Mouse (Mus musculus) ES-E14 (cell line): Measurements from ENCODE around the gene Slc10a7. TPM values are rescaled to one million over a fixed set of nuclear protein-coding genes. Genes with fewer than 3 reads are reported as not detected.

Experiments
- DNase-seq: peaks from one replicate; pipeline ENCODE4 v3.0.0-alpha.2; 2013; ENCODE audit warnings: low read depth, low spot score
- H3K27ac ChIP-seq: 2 replicates; pipeline ENCODE4 v1.5.1; 2012; ENCODE audit warnings: low read depth, mild to moderate bottlenecking, low read length, moderate library complexity, mixed read lengths; ENCODE audit not compliant: poor library complexity, insufficient read depth, severe bottlenecking
- H3K36me3 ChIP-seq: 2 replicates; pipeline ENCODE4 v1.6.1; 2012; ENCODE audit warnings: mild to moderate bottlenecking, low read length, moderate library complexity, mixed read lengths; ENCODE audit not compliant: control insufficient read depth, poor library complexity, insufficient read depth, severe bottlenecking
- H3K4me1 ChIP-seq, 2 experiments: fragments of 150-350 bp in 1 of 2; sonication (generic) in 1 of 2; 2 replicates each; pipeline ENCODE4 v1.6.1; 2012; ENCODE audit warnings: low read length in 2 of 2, mild to moderate bottlenecking in 1 of 2, mixed read lengths in 1 of 2; ENCODE audit not compliant: control insufficient read depth in 2 of 2, insufficient read depth in 2 of 2, poor library complexity in 1 of 2
- H3K4me3 ChIP-seq, 2 experiments: fragments of 150-350 bp in 1 of 2; sonication (generic) in 1 of 2; 2 replicates each; pipeline ENCODE4 v1.5.1; 2012; ENCODE audit warnings: low read length in 2 of 2, low read depth in 1 of 2, mild to moderate bottlenecking in 1 of 2, mixed read lengths in 1 of 2; ENCODE audit not compliant: insufficient read depth in 1 of 2, poor library complexity in 1 of 2, severe bottlenecking in 1 of 2
- H3K9ac ChIP-seq: 2 replicates; pipeline ENCODE4 v1.6.1; 2012; ENCODE audit warnings: low read depth, mild to moderate bottlenecking, low read length, mixed read lengths; ENCODE audit not compliant: poor library complexity, insufficient read depth, severe bottlenecking
- H3K9me3 ChIP-seq: fragments of 150-350 bp; sonication (generic); 2 replicates; pipeline ENCODE4 v1.6.1; 2012; ENCODE audit warnings: low read depth, mild to moderate bottlenecking, low read length; ENCODE audit not compliant: control insufficient read depth, insufficient read depth
- CHD2 ChIP-seq: IDR thresholded peaks from 2 replicates; pipeline ENCODE4 v1.6.1; 2014; ENCODE audit warnings: mild to moderate bottlenecking, low read depth, low read length, inconsistent platforms
- HCFC1 ChIP-seq: IDR thresholded peaks from 2 replicates; pipeline ENCODE4 v1.6.1; 2012; ENCODE audit warnings: low read length, inconsistent platforms, borderline replicate concordance; ENCODE audit not compliant: insufficient read depth
- MAFK ChIP-seq: IDR thresholded peaks from 2 replicates; pipeline ENCODE4 v1.6.1; 2014; ENCODE audit warnings: mild to moderate bottlenecking, low read depth, low read length, inconsistent platforms; ENCODE audit not compliant: insufficient read depth
- ZC3H11A ChIP-seq: IDR thresholded peaks from 2 replicates; pipeline ENCODE4 v1.6.1; 2012; ENCODE audit warnings: low read depth, mild to moderate bottlenecking, inconsistent platforms, low read length, borderline replicate concordance
- ZNF384 ChIP-seq: IDR thresholded peaks from 2 replicates; pipeline ENCODE4 v1.6.1; 2012; ENCODE audit warnings: low read depth, low read length, inconsistent platforms
- in situ Hi-C, 2 experiments: fragments of 600-800 bp; cut with MboI; formaldehyde crosslinking; loops; one replicate each; pipeline ENCODE4 v1.15.1; 2025; ENCODE audit warnings: low sequenced_read_pairs in 2 of 2, inconsistent platforms in 1 of 2; ENCODE audit not compliant: unreplicated experiment in 2 of 2
- total RNA-seq: library from RNA; depleted of rRNA; stranded (reverse); fragments of 300-350 nt; gene quantifications from 2 replicates; pipeline ENCODE4 v1.2.3, GENCODE M21; 2012

Gene Slc10a7
- total RNA-seq, 1 experiment = 30.5 TPM

- no peak overlapping the region for H3K4me3 ChIP-seq
- in situ Hi-C loops = no loop called here
- H3K36me3 ChIP-seq = no peaks in the 10 kb centered on the region; the same call in 1 of the 2 replicates
- H3K4me1 ChIP-seq = peaks cover 14 to 18% of the 10 kb centered on the region in 2 experiments
- H3K9ac ChIP-seq = no peak overlapping the region
- peak; percentile 43 for DNase-seq
- no peaks in the 10 kb centered on the region for H3K9me3 ChIP-seq
- peak overlapping the region; percentile 22; the same call in 1 of the 2 replicates for H3K27ac ChIP-seq
- TF ChIP-seq CHD2 (no peak), HCFC1 (no peak), ZC3H11A (no peak), ZNF384 (no peak), MAFK (no peak)
These were observed 146.4 kb downstream of the Slc10a7 start for GRCm38 (mm10) chr8:78655351-78656045.

GRCm38 (mm10) chr8:78656700-78657370 lies 147.7 kb downstream of the Slc10a7 start:
- Histone ChIP-seq H3K36me3 (no peaks in the 10 kb centered on the region; the same call in 1 of the 2 replicates), H3K9ac (no peak overlapping the region), H3K27ac (no peak overlapping the region), H3K9me3 (no peaks in the 10 kb centered on the region), H3K4me1 (peaks cover 14 to 18% of the 10 kb centered on the region in 2 experiments), H3K4me3 (no peak overlapping the region)
- TF ChIP-seq CHD2 (no peak), ZC3H11A (no peak), HCFC1 (no peak)
- DNase-seq = no peak
- in situ Hi-C loops = no loop called here

GRCm38 (mm10) chr8:78658172-78658571 lies 149.0 kb downstream of the Slc10a7 start:
- in situ Hi-C loops = no loop called here
- H3K9me3 ChIP-seq = no peaks in the 10 kb centered on the region
- H3K4me1 ChIP-seq = peaks cover 14 to 15% of the 10 kb centered on the region in 2 experiments
- DNase-seq = no peak
- H3K9ac ChIP-seq = no peak overlapping the region
- no peaks in the 10 kb centered on the region; the same call in 1 of the 2 replicates for H3K36me3 ChIP-seq
- H3K27ac ChIP-seq = no peak overlapping the region
- TF ChIP-seq HCFC1 = no peak
- no peak for TF ChIP-seq CHD2
- no peak for TF ChIP-seq ZC3H11A
- no peak for TF ChIP-seq MAFK
- no peak for TF ChIP-seq ZNF384
- no peak overlapping the region for H3K4me3 ChIP-seq

DNA sequence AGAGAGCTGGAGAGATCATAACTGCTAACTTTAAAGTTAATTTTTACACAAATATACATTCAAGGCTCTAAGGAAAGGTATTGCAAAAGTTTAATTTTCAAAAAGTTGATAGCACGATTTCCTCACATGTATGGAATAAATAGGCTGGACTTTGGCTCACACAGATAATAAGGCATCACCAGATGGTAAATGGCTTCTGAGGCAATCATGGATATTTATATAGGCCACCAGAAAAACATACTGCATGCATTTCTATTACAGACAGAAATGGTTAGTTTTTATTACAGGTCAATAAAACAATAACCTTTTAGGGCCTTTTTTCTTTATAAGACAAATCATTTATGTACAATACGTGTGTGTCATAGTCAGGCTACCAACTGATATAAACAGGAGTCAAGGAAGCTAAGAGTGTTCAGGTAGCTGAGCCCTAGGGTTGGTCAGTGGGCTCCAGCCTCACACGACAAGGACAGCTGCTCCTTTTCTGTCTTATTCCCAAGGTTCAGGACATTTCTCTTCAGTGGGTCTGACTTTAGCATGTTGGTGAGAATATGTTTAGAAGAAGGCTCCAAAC lies 150.6 kb downstream of the Slc10a7 start:
- H3K4me3 ChIP-seq = no peak overlapping the region
- no peak overlapping the region for H3K9ac ChIP-seq
- in situ Hi-C loops = no loop called here
- H3K9me3 ChIP-seq = no peaks in the 10 kb centered on the region
- no peak for DNase-seq
- H3K27ac ChIP-seq = no peak overlapping the region
- H3K36me3 ChIP-seq = no peaks in the 10 kb centered on the region; the same call in 1 of the 2 replicates
- TF ChIP-seq HCFC1 (no peak), ZNF384 (no peak), CHD2 (no peak), ZC3H11A (no peak), MAFK (no peak)
- peaks cover 11 to 14% of the 10 kb centered on the region in 2 experiments for H3K4me1 ChIP-seq
